16 mouse cellular contexts compared by ENCODE assay signal in genomic region chr14:24744451-24744850, GRCm38 (mm10).
"Had no signal": no experiment of that assay in that cellular context is flagged by ENCODE, and none has a peak within 500 bp of the region (broad histone marks: within the 10 kb centered on the region; RNA-seq: fewer than 3 reads in every experiment).

No protein-coding gene starts in this region.

- H3K4me2 ChIP-seq: limb, embryonic 15.5 days; liver, embryonic 12.5 days; lung, embryonic 14.5 days; midbrain, embryonic 13.5 days; neural tube, embryonic 13.5 days had no signal

- H3K36me3 ChIP-seq: limb, embryonic 15.5 days; liver, embryonic 12.5 days; midbrain, embryonic 13.5 days; neural tube, embryonic 13.5 days had no signal

- H3K27me3 ChIP-seq: limb, embryonic 15.5 days; liver, embryonic 12.5 days; midbrain, embryonic 13.5 days; neural tube, embryonic 13.5 days had no signal

- H3K4me3 ChIP-seq: limb, embryonic 15.5 days; liver, embryonic 12.5 days; midbrain, embryonic 13.5 days; neural tube, embryonic 13.5 days had no signal

- H3K9ac ChIP-seq: limb, embryonic 15.5 days; liver, embryonic 12.5 days; lung, embryonic 14.5 days; midbrain, embryonic 13.5 days; neural tube, embryonic 13.5 days had no signal

- ATAC-seq: liver, embryonic 12.5 days; midbrain, embryonic 13.5 days had no signal

- H3K9me3 ChIP-seq: limb, embryonic 15.5 days; liver, embryonic 12.5 days; midbrain, embryonic 13.5 days; neural tube, embryonic 13.5 days had no signal

- H3K4me1 ChIP-seq: liver, embryonic 12.5 days had no signal

- DNase-seq: kidney, adult 8-10 months; kidney, postnatal 36 days; layer of hippocampus, adult 9-11 months; layer of hippocampus, postnatal 36 days; lung, embryonic 14.5 days; lung, postnatal 10 days; lung, postnatal 4 days; retina, postnatal 1 day; right cerebral cortex, postnatal 4 days; spleen, adult 18-20 months; thymus, adult 18-20 months; thymus, postnatal 14 days had no signal

- H3K27ac ChIP-seq: limb, embryonic 15.5 days; liver, embryonic 12.5 days; midbrain, embryonic 13.5 days; neural tube, embryonic 13.5 days had no signal
